Mouse (Mus musculus): ENCODE data around the gene Hao2. TPM values are rescaled to one million over a fixed set of nuclear protein-coding genes. Genes with fewer than 3 reads are reported as not detected.
A peak's percentile ranks its signal among the peaks of the same experiment; 100 is the strongest.

The Hao2 gene
- polyA plus RNA-seq, 1 experiment, result 1.1 TPM

- no peaks in the 10 kb centered on the region for H3K4me1 ChIP-seq (ENCODE audit: control insufficient read depth, insufficient read depth, low read length)
- H3K27me3 ChIP-seq (ENCODE audit: control insufficient read depth, insufficient read depth, low read length), result no peaks in the 10 kb centered on the region
- peak overlapping the region; percentile 28; the same call in 1 of the 2 replicates for H3K27ac ChIP-seq (ENCODE audit: control insufficient read depth, insufficient read depth, low read depth, low read length)
- TF ChIP-seq CTCF (IDR thresholded peaks at IDR 0.05; ENCODE audit: control insufficient read depth, insufficient read depth, insufficient replicate concordance, low read depth, low read length), result no peak
- no peak for TF ChIP-seq POLR2A (IDR thresholded peaks at IDR 0.05; ENCODE audit: control insufficient read depth, low read depth, low read length)
- H3K4me3 ChIP-seq (ENCODE audit: control insufficient read depth, low read depth, low read length), result no peak overlapping the region
- H3K36me3 ChIP-seq (ENCODE audit: control insufficient read depth, insufficient read depth, low read length), result no peaks in the 10 kb centered on the region
Measured at GRCm38 (mm10) chr3:98932421-98932820, 39.4 kb upstream of the Hao2 start.

- Histone ChIP-seq H3K4me1 (ENCODE audit: control insufficient read depth, insufficient read depth, low read length) (no peaks in the 10 kb centered on the region), H3K27ac (ENCODE audit: control insufficient read depth, insufficient read depth, low read depth, low read length) (no peak overlapping the region), H3K36me3 (ENCODE audit: control insufficient read depth, insufficient read depth, low read length) (no peaks in the 10 kb centered on the region), H3K4me3 (ENCODE audit: control insufficient read depth, low read depth, low read length) (no peak overlapping the region), H3K27me3 (ENCODE audit: control insufficient read depth, insufficient read depth, low read length) (no peaks in the 10 kb centered on the region)
- TF ChIP-seq CTCF (IDR thresholded peaks at IDR 0.05; ENCODE audit: control insufficient read depth, insufficient read depth, insufficient replicate concordance, low read depth, low read length) (no peak), POLR2A (IDR thresholded peaks at IDR 0.05; ENCODE audit: control insufficient read depth, low read depth, low read length) (no peak)
Measured at GRCm38 (mm10) chr3:98931836-98932235, 38.8 kb upstream of the Hao2 start.

GRCm38 (mm10) chr3:98920417-98920816 lies 27.4 kb upstream of the Hao2 start:
- Histone ChIP-seq H3K36me3 (ENCODE audit: control insufficient read depth, insufficient read depth, low read length) (no peaks in the 10 kb centered on the region), H3K27me3 (ENCODE audit: control insufficient read depth, insufficient read depth, low read length) (no peaks in the 10 kb centered on the region), H3K27ac (ENCODE audit: control insufficient read depth, insufficient read depth, low read depth, low read length) (no peak overlapping the region), H3K4me1 (ENCODE audit: control insufficient read depth, insufficient read depth, low read length) (no peaks in the 10 kb centered on the region), H3K4me3 (ENCODE audit: control insufficient read depth, low read depth, low read length) (no peak overlapping the region)
- TF ChIP-seq CTCF (IDR thresholded peaks at IDR 0.05; ENCODE audit: control insufficient read depth, insufficient read depth, insufficient replicate concordance, low read depth, low read length), result no peak
- TF ChIP-seq POLR2A (IDR thresholded peaks at IDR 0.05; ENCODE audit: control insufficient read depth, low read depth, low read length), result no peak

DNA sequence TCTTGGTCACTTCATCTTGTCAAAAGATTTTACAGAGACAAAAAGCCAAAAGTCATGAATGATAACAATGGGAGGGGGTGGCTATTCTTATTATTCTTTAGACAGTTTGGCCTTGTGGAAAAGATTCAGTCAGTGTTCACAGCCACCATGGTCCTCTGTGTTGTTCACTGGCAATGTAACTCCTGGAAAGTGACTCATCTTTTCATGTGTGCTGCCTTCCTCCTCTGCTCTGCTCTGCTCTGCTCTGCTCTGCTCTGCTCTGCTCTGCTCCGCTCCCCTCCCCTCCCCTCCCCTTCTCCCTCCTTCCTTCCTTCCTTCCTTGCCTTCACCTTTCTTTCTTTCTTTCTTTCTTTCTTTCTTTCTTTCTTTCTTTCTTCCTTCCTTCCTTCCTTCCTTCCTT lies 24.2 kb upstream of the Hao2 start:
- no peak overlapping the region for H3K27ac ChIP-seq (ENCODE audit: control insufficient read depth, insufficient read depth, low read depth, low read length)
- no peaks in the 10 kb centered on the region for H3K27me3 ChIP-seq (ENCODE audit: control insufficient read depth, insufficient read depth, low read length)
- H3K36me3 ChIP-seq (ENCODE audit: control insufficient read depth, insufficient read depth, low read length), result no peaks in the 10 kb centered on the region
- H3K4me3 ChIP-seq (ENCODE audit: control insufficient read depth, low read depth, low read length), result no peak overlapping the region
- H3K4me1 ChIP-seq (ENCODE audit: control insufficient read depth, insufficient read depth, low read length), result no peaks in the 10 kb centered on the region
- TF ChIP-seq CTCF (IDR thresholded peaks at IDR 0.05; ENCODE audit: control insufficient read depth, insufficient read depth, insufficient replicate concordance, low read depth, low read length) (no peak), POLR2A (IDR thresholded peaks at IDR 0.05; ENCODE audit: control insufficient read depth, low read depth, low read length) (no peak)

DNA sequence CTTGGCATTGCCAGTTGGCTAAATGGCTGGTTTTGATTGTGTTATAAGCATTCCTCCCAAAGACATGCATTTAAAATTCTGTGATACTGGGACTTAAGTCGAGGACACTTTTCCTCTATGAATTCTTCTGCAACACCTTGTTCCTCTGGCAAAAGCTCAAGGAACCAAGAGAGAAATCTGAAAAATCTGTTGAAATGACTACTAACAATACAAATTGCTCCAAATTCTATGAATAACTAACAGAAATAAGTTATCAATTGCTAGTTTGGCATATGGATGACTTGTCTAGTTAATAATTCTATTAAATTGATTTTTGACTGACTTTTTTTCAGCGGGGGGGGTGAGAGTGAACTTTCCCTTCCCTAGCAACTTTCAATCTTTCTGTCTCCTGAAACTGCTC lies 23.8 kb upstream of the Hao2 start:
- no peak overlapping the region for H3K27ac ChIP-seq (ENCODE audit: control insufficient read depth, insufficient read depth, low read depth, low read length)
- H3K4me1 ChIP-seq (ENCODE audit: control insufficient read depth, insufficient read depth, low read length), result no peaks in the 10 kb centered on the region
- no peak for TF ChIP-seq CTCF (IDR thresholded peaks at IDR 0.05; ENCODE audit: control insufficient read depth, insufficient read depth, insufficient replicate concordance, low read depth, low read length)
- no peak for TF ChIP-seq POLR2A (IDR thresholded peaks at IDR 0.05; ENCODE audit: control insufficient read depth, low read depth, low read length)
- H3K36me3 ChIP-seq (ENCODE audit: control insufficient read depth, insufficient read depth, low read length), result no peaks in the 10 kb centered on the region
- no peaks in the 10 kb centered on the region for H3K27me3 ChIP-seq (ENCODE audit: control insufficient read depth, insufficient read depth, low read length)
- H3K4me3 ChIP-seq (ENCODE audit: control insufficient read depth, low read depth, low read length), result no peak overlapping the region

DNA sequence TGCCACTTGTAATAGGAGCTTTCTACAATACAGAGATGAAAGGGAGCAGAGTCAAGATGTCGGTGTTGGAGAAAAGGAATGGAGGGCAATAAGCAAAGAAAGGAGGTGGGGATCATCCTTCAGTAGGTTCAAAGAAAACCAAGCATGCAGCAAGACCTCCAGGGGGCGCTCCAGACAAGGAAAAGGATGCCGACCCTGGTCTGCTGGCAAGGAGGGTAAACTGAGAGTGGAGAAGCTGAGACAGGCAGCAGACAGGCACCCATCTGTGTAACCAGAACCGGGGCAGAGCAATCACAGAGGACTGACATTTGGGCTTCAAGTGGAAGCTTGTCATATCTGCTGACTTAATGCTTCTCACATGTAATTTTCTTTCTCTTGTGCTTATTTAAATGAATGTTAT lies 22.6 kb upstream of the Hao2 start:
- H3K36me3 ChIP-seq (ENCODE audit: control insufficient read depth, insufficient read depth, low read length), result no peaks in the 10 kb centered on the region
- no peaks in the 10 kb centered on the region for H3K4me1 ChIP-seq (ENCODE audit: control insufficient read depth, insufficient read depth, low read length)
- peak; percentile 78; the same call in 1 of the 2 replicates for TF ChIP-seq CTCF (IDR thresholded peaks at IDR 0.05; ENCODE audit: control insufficient read depth, insufficient read depth, insufficient replicate concordance, low read depth, low read length)
- no peak for TF ChIP-seq POLR2A (IDR thresholded peaks at IDR 0.05; ENCODE audit: control insufficient read depth, low read depth, low read length)
- H3K4me3 ChIP-seq (ENCODE audit: control insufficient read depth, low read depth, low read length), result no peak overlapping the region
- H3K27ac ChIP-seq (ENCODE audit: control insufficient read depth, insufficient read depth, low read depth, low read length), result no peak overlapping the region
- no peaks in the 10 kb centered on the region for H3K27me3 ChIP-seq (ENCODE audit: control insufficient read depth, insufficient read depth, low read length)

GRCm38 (mm10) chr3:98913591-98913990 lies 20.6 kb upstream of the Hao2 start:
- Histone ChIP-seq H3K27me3 (ENCODE audit: control insufficient read depth, insufficient read depth, low read length) (no peaks in the 10 kb centered on the region), H3K4me1 (ENCODE audit: control insufficient read depth, insufficient read depth, low read length) (no peaks in the 10 kb centered on the region), H3K4me3 (ENCODE audit: control insufficient read depth, low read depth, low read length) (no peak overlapping the region), H3K36me3 (ENCODE audit: control insufficient read depth, insufficient read depth, low read length) (no peaks in the 10 kb centered on the region), H3K27ac (ENCODE audit: control insufficient read depth, insufficient read depth, low read depth, low read length) (no peak overlapping the region)
- no peak for TF ChIP-seq POLR2A (IDR thresholded peaks at IDR 0.05; ENCODE audit: control insufficient read depth, low read depth, low read length)
- no peak for TF ChIP-seq CTCF (IDR thresholded peaks at IDR 0.05; ENCODE audit: control insufficient read depth, insufficient read depth, insufficient replicate concordance, low read depth, low read length)

DNA sequence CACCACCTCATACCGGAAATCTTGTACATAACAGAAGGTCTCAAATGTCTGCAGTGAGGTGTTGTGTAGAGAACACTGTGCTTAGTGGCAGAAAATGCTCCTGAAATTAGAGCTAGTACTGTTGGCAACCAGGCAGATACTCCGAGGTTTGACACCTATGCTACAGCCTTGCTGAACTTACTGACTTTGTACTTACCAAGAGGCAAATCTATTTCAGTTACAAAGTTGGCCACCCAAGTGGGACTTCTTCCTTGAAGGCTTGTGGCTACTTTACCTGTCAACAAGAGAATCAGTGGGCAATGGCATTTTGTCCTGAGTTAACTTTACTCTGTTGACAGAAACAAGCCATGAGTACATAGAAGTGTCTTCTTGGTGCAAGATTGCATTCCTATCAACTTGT lies 4.6 kb upstream of the Hao2 start:
- TF ChIP-seq POLR2A (IDR thresholded peaks at IDR 0.05; ENCODE audit: control insufficient read depth, low read depth, low read length) (no peak), CTCF (IDR thresholded peaks at IDR 0.05; ENCODE audit: control insufficient read depth, insufficient read depth, insufficient replicate concordance, low read depth, low read length) (no peak)
- Histone ChIP-seq H3K36me3 (ENCODE audit: control insufficient read depth, insufficient read depth, low read length) (no peaks in the 10 kb centered on the region), H3K27ac (ENCODE audit: control insufficient read depth, insufficient read depth, low read depth, low read length) (no peak overlapping the region), H3K4me1 (ENCODE audit: control insufficient read depth, insufficient read depth, low read length) (no peaks in the 10 kb centered on the region), H3K4me3 (ENCODE audit: control insufficient read depth, low read depth, low read length) (no peak overlapping the region), H3K27me3 (ENCODE audit: control insufficient read depth, insufficient read depth, low read length) (no peaks in the 10 kb centered on the region)
